Mouse (Mus musculus) liver, embryonic 11.5 days (tissue): Measurements from ENCODE around the gene Dstyk. TPM values are rescaled to one million over a fixed set of nuclear protein-coding genes. Genes with fewer than 3 reads are reported as not detected.
A peak's percentile ranks its signal among the peaks of the same experiment; 100 is the strongest.

ENCODE experiments used
- ATAC-seq: fragments of 200-750 bp; cut with Nextera tagmentation; replicated peaks from 2 replicates; pipeline ENCODE4 v1.8.0; 2017; ENCODE audit warnings: moderate number of reproducible peaks, mild to moderate bottlenecking, moderate TSS enrichment, moderate library complexity; ENCODE audit not compliant: low FRiP score
- DNase-seq: peaks from one replicate; pipeline ENCODE4 v3.0.0-alpha.2; 2017; ENCODE audit warnings: low spot score
- H3K27ac ChIP-seq: fragments of 300-500 bp; sonication (generic); 2 replicates; pipeline ENCODE4 v1.5.1; 2014; ENCODE audit warnings: mild to moderate bottlenecking, low read depth, low read length, control low read depth
- H3K27me3 ChIP-seq: fragments of 300-500 bp; sonication (generic); replicated peaks from 2 replicates; pipeline ENCODE4 v1.6.1; 2014; ENCODE audit warnings: low read length, mixed read lengths; ENCODE audit not compliant: control insufficient read depth, insufficient read depth
- H3K36me3 ChIP-seq: fragments of 300-500 bp; sonication (generic); 2 replicates; pipeline ENCODE4 v1.6.1; 2014; ENCODE audit warnings: mild to moderate bottlenecking, low read length, moderate library complexity, mixed read lengths; ENCODE audit not compliant: control insufficient read depth, insufficient read depth
- H3K4me1 ChIP-seq: fragments of 300-500 bp; sonication (generic); replicated peaks from 2 replicates; pipeline ENCODE4 v1.6.1; 2014; ENCODE audit warnings: low read length, mixed read lengths; ENCODE audit not compliant: control insufficient read depth, insufficient read depth
- H3K4me2 ChIP-seq: fragments of 300-500 bp; sonication (generic); 2 replicates; pipeline ENCODE4 v1.6.1; 2014; ENCODE audit warnings: mild to moderate bottlenecking, control low read depth, moderate library complexity
- H3K4me3 ChIP-seq: fragments of 300-500 bp; sonication (generic); 2 replicates; pipeline ENCODE4 v1.5.1; 2014; ENCODE audit warnings: low read depth, low read length, control low read depth
- H3K9ac ChIP-seq: fragments of 300-500 bp; sonication (generic); 2 replicates; pipeline ENCODE4 v1.6.1; 2014; ENCODE audit warnings: low read depth, low read length, control low read depth
- H3K9me3 ChIP-seq: fragments of 300-500 bp; sonication (generic); 2 replicates; pipeline ENCODE4 v1.6.1; 2016; ENCODE audit warnings: low read length, inconsistent platforms, mixed read lengths; ENCODE audit not compliant: control insufficient read depth
- WGBS: fragments of 180-500 bp; shearing (Covaris S2); extraction: QIAGEN DNeasy Blood & Tissue Kit; methylation state at CpG from one replicate; pipeline ENCODE4 v1.1.7; 2014; 5-methylcytosine and 5-hydroxymethylcytosine counted together
- polyA plus RNA-seq: library from polyadenylated mRNA; unstranded; fragments of >200 nt; fragmentation: Nextera tagmentation; extraction: Ambion mirVana; gene quantifications from 2 replicates; pipeline ENCODE4 v1.2.1, GENCODE M21; 2014

Gene Dstyk
- polyA plus RNA-seq: 7.2 TPM in 2 replicates

- peaks cover 11% of the 10 kb centered on the region; the same call in 1 of the 2 replicates for H3K4me1 ChIP-seq
- H3K4me3 ChIP-seq: peak within 1 kb of the TSS; percentile 74
- no peaks in the 10 kb centered on the region for H3K27me3 ChIP-seq
- peak within 1 kb of the TSS; percentile 88 for H3K27ac ChIP-seq
- no peaks in the 10 kb centered on the region for H3K36me3 ChIP-seq
- peak; percentile 88 for DNase-seq
- under 1% methylated on average over 78 of the region's 85 CpGs for WGBS
- H3K9me3 ChIP-seq: no peaks in the 10 kb centered on the region
- H3K4me2 ChIP-seq: peak within 1 kb of the TSS; percentile 86
- peak; percentile 97 for ATAC-seq
- H3K9ac ChIP-seq: peak within 1 kb of the TSS; percentile 76
Measured at GRCm38 (mm10) chr1:132417319-132418251, at the start of gene Dstyk. Gene Dstyk, plus strand, starts transcription at chr1:132417555.

DNA sequence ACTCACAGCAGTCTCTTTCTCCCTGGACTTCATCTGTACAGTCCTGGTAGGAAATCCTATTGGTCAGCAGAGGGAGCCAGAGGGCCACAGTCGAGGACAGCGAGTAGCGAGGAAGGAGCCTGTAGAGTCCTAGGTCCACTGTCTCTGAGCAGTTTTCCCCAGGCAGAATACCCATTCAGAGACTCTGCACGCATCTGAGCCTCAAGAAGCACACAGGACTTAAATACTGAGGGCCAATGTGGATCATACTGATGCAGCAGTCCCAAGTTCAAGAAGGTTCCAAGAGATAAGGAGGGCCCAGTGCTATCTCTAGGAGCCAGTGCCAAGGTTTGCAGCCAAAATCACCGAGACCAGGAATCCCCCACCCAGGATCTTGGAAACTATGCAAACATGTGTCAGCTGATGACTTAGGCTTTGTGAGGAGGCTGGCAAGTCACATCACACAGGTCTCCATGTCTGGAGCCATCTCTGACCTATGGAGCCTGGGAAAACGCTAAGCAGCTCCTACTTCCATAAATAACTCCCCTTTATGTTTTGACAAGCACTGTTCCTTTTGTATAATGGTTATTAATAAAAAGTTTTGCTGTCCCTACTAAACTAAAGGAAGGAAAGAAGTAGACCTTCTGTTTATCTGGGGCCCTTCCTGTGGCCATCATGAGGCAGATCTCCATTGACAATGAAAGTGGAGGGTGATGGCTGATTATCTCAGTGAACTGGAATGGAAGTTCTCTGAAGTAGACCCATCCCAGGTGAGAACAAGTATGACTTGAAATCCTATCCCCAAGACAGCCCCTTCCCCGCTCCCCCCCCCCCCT is 49.5 kb upstream of the Dstyk start:
- Histone ChIP-seq H3K9me3 (no peaks in the 10 kb centered on the region), H3K4me3 (peak overlapping the region; percentile 53), H3K4me2 (peak overlapping the region; percentile 62), H3K27ac (peak overlapping the region; percentile 96), H3K36me3 (peaks cover 13% of the 10 kb centered on the region), H3K27me3 (no peaks in the 10 kb centered on the region), H3K4me1 (peaks cover 58% of the 10 kb centered on the region), H3K9ac (peak overlapping the region; percentile 72)
- WGBS: 17% methylated on average over 7 of the region's 7 CpGs
- ATAC-seq (peak; percentile 98), DNase-seq (peak; percentile 76)

DNA sequence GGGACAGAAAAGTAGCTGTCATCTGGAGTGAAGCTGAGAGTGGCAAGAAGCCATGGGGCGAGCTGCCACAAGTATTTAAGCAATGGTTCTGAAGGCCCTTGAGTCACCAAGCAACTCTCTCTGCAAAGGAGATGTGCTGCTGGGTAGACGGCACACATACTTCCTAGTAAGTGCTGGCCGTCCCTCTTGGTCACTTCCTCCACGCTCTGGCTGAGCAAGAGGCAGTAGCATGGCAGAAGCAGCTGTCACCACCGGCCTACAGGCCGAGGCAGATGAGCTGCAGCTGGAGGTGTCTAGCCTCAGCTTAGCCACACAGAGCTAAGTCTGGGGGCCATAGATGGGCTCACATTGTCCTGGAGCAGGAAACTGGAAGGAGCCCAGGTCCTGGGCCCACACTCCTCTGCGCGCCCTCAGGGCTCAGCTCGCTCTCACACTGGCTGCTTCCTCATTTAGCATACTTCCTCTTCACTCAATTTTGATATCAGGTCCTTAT is 46.6 kb upstream of the Dstyk start:
- peaks cover 72% of the 10 kb centered on the region for H3K4me1 ChIP-seq
- DNase-seq: no peak
- no peaks in the 10 kb centered on the region for H3K9me3 ChIP-seq
- H3K9ac ChIP-seq: no peak overlapping the region
- no peak overlapping the region for H3K4me3 ChIP-seq
- 69% methylated on average over 9 of the region's 9 CpGs for WGBS
- no peak overlapping the region for H3K4me2 ChIP-seq
- no peaks in the 10 kb centered on the region for H3K27me3 ChIP-seq
- ATAC-seq: no peak
- H3K36me3 ChIP-seq: peaks cover 8% of the 10 kb centered on the region; the same call in 1 of the 2 replicates
- H3K27ac ChIP-seq: peak overlapping the region; percentile 6; the same call in 1 of the 2 replicates

DNA sequence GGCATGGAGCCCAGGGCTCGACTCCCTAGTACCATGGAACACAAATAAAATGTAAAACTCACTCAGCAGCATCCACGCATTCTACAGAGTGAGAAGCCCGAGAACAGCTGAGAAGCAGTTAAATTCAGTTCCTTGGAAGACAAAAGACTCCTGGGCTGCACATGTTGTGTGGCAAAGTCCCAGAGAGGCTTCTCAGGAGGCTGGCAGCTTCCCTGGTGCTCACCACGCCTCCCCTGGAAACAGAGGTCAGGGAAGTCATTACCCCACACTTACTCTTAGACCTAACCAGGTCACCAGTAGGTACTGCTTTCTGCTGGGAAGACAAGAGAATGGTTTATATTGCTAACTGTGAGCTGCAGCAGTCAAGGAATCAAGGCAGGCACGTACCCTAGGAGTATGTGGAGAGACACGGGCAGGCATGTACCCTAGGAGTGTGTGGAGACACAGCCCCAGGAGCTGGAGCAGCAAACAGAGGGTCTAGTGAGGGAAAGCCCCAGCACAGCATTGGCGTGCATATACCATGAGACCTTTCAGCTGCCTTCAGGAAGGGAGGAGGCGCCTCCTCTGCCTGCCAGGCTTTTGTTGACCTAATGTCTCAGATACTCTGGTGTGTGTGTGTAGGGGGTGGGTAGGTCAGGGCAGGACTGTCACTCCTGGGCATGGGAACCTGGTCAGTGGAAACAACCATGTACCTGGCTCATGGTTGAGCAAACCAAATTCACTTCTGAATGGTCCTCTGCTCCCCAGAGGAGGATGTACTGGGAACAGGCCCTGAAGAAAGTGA is 45.9 kb upstream of the Dstyk start:
- peak overlapping the region; percentile 62 for H3K27ac ChIP-seq
- 72% methylated on average over 8 of the region's 8 CpGs for WGBS
- peaks cover 8% of the 10 kb centered on the region; the same call in 1 of the 2 replicates for H3K36me3 ChIP-seq
- no peaks in the 10 kb centered on the region for H3K27me3 ChIP-seq
- H3K4me2 ChIP-seq: no peak overlapping the region
- peaks cover 75% of the 10 kb centered on the region for H3K4me1 ChIP-seq
- H3K9ac ChIP-seq: peak overlapping the region; percentile 51
- DNase-seq (no peak), ATAC-seq (no peak)
- H3K4me3 ChIP-seq: no peak overlapping the region
- H3K9me3 ChIP-seq: no peaks in the 10 kb centered on the region

DNA sequence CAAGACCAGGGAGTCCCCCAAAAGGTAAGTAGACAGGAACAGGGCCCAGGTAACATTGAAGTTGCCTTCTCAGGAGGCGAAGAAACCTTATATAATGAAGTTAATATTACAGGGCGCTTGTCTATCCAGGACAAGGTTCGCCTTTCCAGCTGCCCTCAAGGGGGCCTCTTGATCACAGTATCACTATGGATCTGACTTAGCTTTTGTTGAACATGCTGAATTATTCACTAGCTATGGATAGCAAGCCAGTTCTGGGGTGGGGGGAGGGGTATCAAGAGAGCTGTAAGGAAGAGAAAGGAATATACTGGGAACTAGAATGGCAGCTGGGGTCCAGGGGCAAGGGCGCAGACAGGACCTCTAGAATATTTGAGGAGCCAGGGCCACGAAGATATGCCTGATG is 45.0 kb upstream of the Dstyk start:
- no peaks in the 10 kb centered on the region for H3K9me3 ChIP-seq
- H3K36me3 ChIP-seq: peaks cover 8% of the 10 kb centered on the region; the same call in 1 of the 2 replicates
- DNase-seq (no peak), ATAC-seq (no peak)
- no peak overlapping the region for H3K4me2 ChIP-seq
- H3K27me3 ChIP-seq: no peaks in the 10 kb centered on the region
- H3K4me1 ChIP-seq: peaks cover 81% of the 10 kb centered on the region
- WGBS: 87% methylated on average over 5 of the region's 5 CpGs
- peak overlapping the region; percentile 51; the same call in 1 of the 2 replicates for H3K9ac ChIP-seq
- peak overlapping the region; percentile 45 for H3K27ac ChIP-seq
- H3K4me3 ChIP-seq: no peak overlapping the region

DNA sequence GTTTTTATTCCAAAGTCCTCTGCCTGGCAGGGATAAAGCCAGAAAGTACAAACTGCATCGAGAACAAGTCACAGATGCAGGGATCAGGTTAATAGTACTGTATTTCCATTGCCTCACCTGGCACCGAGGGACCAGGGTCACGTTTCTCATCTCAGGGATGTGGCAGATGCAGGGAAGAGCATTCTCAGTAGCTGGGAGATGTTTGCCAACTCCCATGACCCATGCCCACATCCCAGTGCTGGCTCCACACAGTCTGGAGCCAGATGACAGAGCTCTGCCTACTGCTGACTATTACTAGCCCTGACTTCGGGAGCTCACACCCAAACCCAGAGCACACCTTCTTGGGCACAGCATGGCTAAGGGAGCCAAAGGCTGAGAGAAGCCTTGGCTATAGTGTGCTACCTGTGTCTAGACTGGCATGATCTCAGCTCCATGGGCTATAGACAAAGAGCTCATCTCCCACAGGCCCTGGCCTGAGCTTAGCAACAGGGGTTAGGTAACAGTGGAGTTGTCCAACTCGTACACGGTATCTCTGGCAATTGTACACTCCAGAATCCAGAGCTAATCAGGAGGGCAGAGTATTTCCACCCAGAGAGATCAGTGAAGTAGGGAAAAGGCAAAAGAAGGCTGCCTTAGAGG is 44.3 kb upstream of the Dstyk start:
- DNase-seq (no peak), ATAC-seq (no peak)
- Histone ChIP-seq H3K27ac (peak overlapping the region; percentile 56), H3K4me3 (no peak overlapping the region), H3K36me3 (peaks cover 8% of the 10 kb centered on the region; the same call in 1 of the 2 replicates), H3K9ac (peak overlapping the region; percentile 43), H3K27me3 (no peaks in the 10 kb centered on the region), H3K4me2 (peak overlapping the region; percentile 8), H3K9me3 (no peaks in the 10 kb centered on the region), H3K4me1 (peaks cover 85% of the 10 kb centered on the region)
- 84% methylated on average over 6 of the region's 6 CpGs for WGBS

- Histone ChIP-seq H3K4me3 (no peak overlapping the region), H3K27me3 (no peaks in the 10 kb centered on the region), H3K36me3 (peaks cover 8% of the 10 kb centered on the region; the same call in 1 of the 2 replicates), H3K9ac (peak overlapping the region; percentile 44), H3K4me2 (peak overlapping the region; percentile 56), H3K9me3 (no peaks in the 10 kb centered on the region), H3K4me1 (peaks cover 88% of the 10 kb centered on the region), H3K27ac (peak overlapping the region; percentile 88)
- WGBS: 20% methylated on average over 5 of the region's 5 CpGs
- peak; percentile 84 for ATAC-seq
- no peak for DNase-seq
Measured at GRCm38 (mm10) chr1:132374140-132374872, 43.0 kb upstream of the Dstyk start.
